Comparison of ENCODE assay signal across 9 mouse cellular contexts in genomic region chr19:53394552-53394951, GRCm38 (mm10). TPM values are rescaled to one million over a fixed set of nuclear protein-coding genes. Genes with fewer than 3 reads are reported as not detected.
DNase-seq lines count a peak whose midpoint lies in the region; ATAC-seq and TF ChIP-seq lines count a peak whose summit lies in the region.
"Had no signal": no experiment of that assay in that cellular context is flagged by ENCODE, and none has a peak within 500 bp of the region (broad histone marks: within the 10 kb centered on the region; RNA-seq: fewer than 3 reads in every experiment).

No protein-coding gene starts in this region.

- H3K27me3 ChIP-seq in hindbrain, postnatal 0 days (ENCODE audit: insufficient read depth, low read length), result no peaks in the 10 kb centered on the region
- H3K27me3 ChIP-seq in hindbrain, embryonic 10.5 days (ENCODE audit: insufficient read depth, poor library complexity, severe bottlenecking), result no peaks in the 10 kb centered on the region
- no peaks in the 10 kb centered on the region for H3K27me3 ChIP-seq in embryonic facial prominence, embryonic 14.5 days (replicated peaks; ENCODE audit: control insufficient read depth, insufficient read depth, low read length)
- no peaks in the 10 kb centered on the region for H3K27me3 ChIP-seq in liver, postnatal 0 days (ENCODE audit: insufficient read depth, low read length)

- peaks cover 6% of the 10 kb centered on the region; the same call in 1 of the 2 replicates for H3K4me1 ChIP-seq in hindbrain, postnatal 0 days (ENCODE audit: insufficient read depth, low read length)
- H3K4me1 ChIP-seq in hindbrain, embryonic 10.5 days (replicated peaks), result peaks cover 18% of the 10 kb centered on the region
- H3K4me1 ChIP-seq in embryonic facial prominence, embryonic 14.5 days (ENCODE audit: control insufficient read depth, insufficient read depth, low read length), result peaks cover 3% of the 10 kb centered on the region
- H3K4me1 ChIP-seq in liver, postnatal 0 days (ENCODE audit: insufficient read depth), result peaks cover 22% of the 10 kb centered on the region

- no peak overlapping the region for H3K4me2 ChIP-seq in hindbrain, postnatal 0 days (ENCODE audit: low read depth, low read length)
- no peak overlapping the region for H3K4me2 ChIP-seq in embryonic facial prominence, embryonic 14.5 days (ENCODE audit: low read depth, low read length)
- H3K4me2 ChIP-seq in liver, postnatal 0 days (ENCODE audit: low read depth, low read length), result no peak overlapping the region

- H3K27ac ChIP-seq in hindbrain, postnatal 0 days, result no peak overlapping the region
- H3K27ac ChIP-seq in hindbrain, embryonic 10.5 days, result no peak overlapping the region
- no peak overlapping the region for H3K27ac ChIP-seq in embryonic facial prominence, embryonic 14.5 days (replicated peaks; ENCODE audit: low read depth, low read length)
- no peak overlapping the region for H3K27ac ChIP-seq in liver, postnatal 0 days (ENCODE audit: low read depth)

- no peak for ATAC-seq in hindbrain, postnatal 0 days
- no peak for ATAC-seq in embryonic facial prominence, embryonic 14.5 days (ENCODE audit: low read depth)
- ATAC-seq in liver, postnatal 0 days, result no peak

- H3K9ac ChIP-seq in hindbrain, postnatal 0 days (replicated peaks; ENCODE audit: low read length), result no peak overlapping the region
- H3K9ac ChIP-seq in embryonic facial prominence, embryonic 14.5 days (ENCODE audit: low read depth, low read length), result no peak overlapping the region
- H3K9ac ChIP-seq in liver, postnatal 0 days (replicated peaks), result no peak overlapping the region

- TF ChIP-seq EP300 in liver, postnatal 0 days (IDR thresholded peaks at IDR 0.05; ENCODE audit: low read depth), result no peak

- H3K36me3 ChIP-seq in hindbrain, postnatal 0 days (ENCODE audit: insufficient read depth, low read length), result no peaks in the 10 kb centered on the region
- H3K36me3 ChIP-seq in hindbrain, embryonic 10.5 days, result no peaks in the 10 kb centered on the region
- no peaks in the 10 kb centered on the region for H3K36me3 ChIP-seq in embryonic facial prominence, embryonic 14.5 days (ENCODE audit: control insufficient read depth, insufficient read depth, low read length)
- H3K36me3 ChIP-seq in liver, postnatal 0 days (replicated peaks; ENCODE audit: insufficient read depth, low read length), result no peaks in the 10 kb centered on the region

- DNase-seq in hindbrain, postnatal 0 days (ENCODE audit: low spot score), result peak; percentile 87
- no peak for DNase-seq in hindbrain, embryonic 10.5 days (ENCODE audit: low spot score)
- DNase-seq in 3T3-L1 (ENCODE audit: low read depth, low spot score) (peak; percentile 91), NIH3T3 (ENCODE audit: low read depth) (peak; percentile 95)
- peak; percentile 81 for DNase-seq in embryonic facial prominence, embryonic 14.5 days (ENCODE audit: low spot score)
- no peak for DNase-seq in liver, postnatal 0 days
- DNase-seq in thymus, postnatal 25 days, result peak; percentile 21
- no peak for DNase-seq in neural tube, embryonic 10.5 days (ENCODE audit: extremely low spot score, low spot score)

- peak; percentile 74 for TF ChIP-seq CTCF in hindbrain, postnatal 0 days (IDR thresholded peaks at IDR 0.05; ENCODE audit: low read depth)
- TF ChIP-seq CTCF in liver, postnatal 0 days (IDR thresholded peaks at IDR 0.05; ENCODE audit: low read depth), result peak; percentile 77

- H3K9me3 ChIP-seq in hindbrain, postnatal 0 days (ENCODE audit: low read length), result no peaks in the 10 kb centered on the region
- H3K9me3 ChIP-seq in hindbrain, embryonic 10.5 days, result no peaks in the 10 kb centered on the region
- H3K9me3 ChIP-seq in embryonic facial prominence, embryonic 14.5 days (ENCODE audit: control insufficient read depth, low read length), result no peaks in the 10 kb centered on the region
- no peaks in the 10 kb centered on the region for H3K9me3 ChIP-seq in liver, postnatal 0 days (ENCODE audit: low read length)

- WGBS in hindbrain, postnatal 0 days, result 20% methylated on average over 7 of the region's 7 CpGs
- WGBS in hindbrain, embryonic 10.5 days, result 22% methylated on average over 7 of the region's 7 CpGs
- 15% methylated on average over 7 of the region's 7 CpGs for WGBS in embryonic facial prominence, embryonic 14.5 days
- WGBS in liver, postnatal 0 days (ENCODE audit: insufficient replicate concordance), result 12% methylated on average over 7 of the region's 7 CpGs

- H3K4me3 ChIP-seq in hindbrain, postnatal 0 days (ENCODE audit: low read length), result no peak overlapping the region
- H3K4me3 ChIP-seq in hindbrain, embryonic 10.5 days, result no peak overlapping the region
- H3K4me3 ChIP-seq in embryonic facial prominence, embryonic 14.5 days (ENCODE audit: low read depth, low read length), result no peak overlapping the region
- H3K4me3 ChIP-seq in liver, postnatal 0 days (ENCODE audit: low read depth, low read length), result no peak overlapping the region

RNA-seq across cellular contexts. Expression of gene Smndc1, which starts 4.2 kb away (rescaled TPM):
- total RNA-seq in hindbrain, postnatal 0 days (2014; rRNA removed), result 9.7 and 14.7 TPM in 2 replicates
- 34.4 and 35.3 TPM in 2 replicates for polyA plus RNA-seq in hindbrain, postnatal 0 days (2015; fragmentation: Nextera tagmentation; extraction: Ambion mirVana)
- 36.4 and 43.6 TPM in 2 replicates for polyA plus RNA-seq in hindbrain, embryonic 10.5 days (2016; fragmentation: Nextera tagmentation; extraction: Ambion mirVana)
- polyA plus RNA-seq in embryonic facial prominence, embryonic 14.5 days (2014; fragmentation: Nextera tagmentation; extraction: Ambion mirVana), result 38.8 and 40.2 TPM in 2 replicates
- polyA plus RNA-seq in liver, postnatal 0 days (2015; fragmentation: Nextera tagmentation; extraction: Ambion mirVana), result 18.9 and 21.7 TPM in 2 replicates

RNA-seq across cellular contexts. Expression of gene Gm10197, which starts 23.0 kb away (rescaled TPM):
- not detected in 2 replicates for total RNA-seq in hindbrain, postnatal 0 days (2014; rRNA removed)
- not detected in 2 replicates for polyA plus RNA-seq in hindbrain, postnatal 0 days (2015; fragmentation: Nextera tagmentation; extraction: Ambion mirVana)
- not detected in 2 replicates for polyA plus RNA-seq in hindbrain, embryonic 10.5 days (2016; fragmentation: Nextera tagmentation; extraction: Ambion mirVana)
- 6.4 TPM in 1 of 2 replicates, not detected in the other for polyA plus RNA-seq in embryonic facial prominence, embryonic 14.5 days (2014; fragmentation: Nextera tagmentation; extraction: Ambion mirVana)
- not detected in 2 replicates for polyA plus RNA-seq in liver, postnatal 0 days (2015; fragmentation: Nextera tagmentation; extraction: Ambion mirVana)
- total RNA-seq: common myeloid progenitor, adult 5-6 weeks had no signal

Comparison
In these comparisons a context has a peak if more than half of its experiments do, and no peak if none do; other contexts are left out.
1. DNase-seq: peak in hindbrain, postnatal 0 days (single experiment), 3T3-L1 (single experiment), NIH3T3 (single experiment), embryonic facial prominence, embryonic 14.5 days (single experiment) and thymus, postnatal 25 days (single experiment); none in hindbrain, embryonic 10.5 days (single experiment), liver, postnatal 0 days (single experiment) and neural tube, embryonic 10.5 days (single experiment).